Mouse (Mus musculus) Muller cell, postnatal 12 days (primary cell): ENCODE measurements at regions not wholly inside any gene's neighbourhood (a gene's known extent, or its start where the extent isn't known, plus 50 kb on each side); places are given as distances from the start of the nearest gene placed in this dataset.
A peak's percentile ranks its signal among the peaks of the same experiment; 100 is the strongest.

ENCODE experiments used
- DNase-seq: peaks from one replicate; pipeline ENCODE4 v3.0.0-alpha.2; 2015; ENCODE audit errors: inconsistent ontology term

- no peak for DNase-seq
These were observed 145.4 kb upstream of the Stx16 start for GRCm38 (mm10) chr2:173930606-173931177.

- no peak for DNase-seq
These were observed 140.4 kb upstream of the Stx16 start for GRCm38 (mm10) chr2:173935706-173936105.

- DNase-seq: no peak
These were observed 138.3 kb upstream of the Stx16 start for GRCm38 (mm10) chr2:173937531-173938439.

GRCm38 (mm10) chr2:173938440-173938787 lies 137.7 kb upstream of the Stx16 start:
- no peak for DNase-seq

GRCm38 (mm10) chr2:173945441-173945840 lies 130.7 kb upstream of the Stx16 start:
- no peak for DNase-seq

GRCm38 (mm10) chr2:173948586-173948985 lies 127.5 kb upstream of the Stx16 start:
- no peak for DNase-seq

- no peak for DNase-seq
These were observed 125.8 kb upstream of the Stx16 start for GRCm38 (mm10) chr2:173950164-173950891.

- no peak for DNase-seq
These were observed 110.0 kb upstream of the Stx16 start for GRCm38 (mm10) chr2:173966111-173966510.

- no peak for DNase-seq
These were observed 105.3 kb upstream of the Stx16 start for GRCm38 (mm10) chr2:173970789-173971188.

GRCm38 (mm10) chr2:173976314-173977053 lies 99.6 kb upstream of the Stx16 start:
- DNase-seq: no peak

- DNase-seq: no peak
These were observed 98.7 kb upstream of the Stx16 start for GRCm38 (mm10) chr2:173977236-173978053.

GRCm38 (mm10) chr2:173978138-173978765 lies 97.9 kb upstream of the Stx16 start:
- DNase-seq: no peak

GRCm38 (mm10) chr2:173981036-173981435 lies 95.1 kb upstream of the Stx16 start:
- no peak for DNase-seq

GRCm38 (mm10) chr2:173987516-173987915 lies 88.6 kb upstream of the Stx16 start:
- DNase-seq: no peak

GRCm38 (mm10) chr2:173987921-173988320 lies 88.2 kb upstream of the Stx16 start:
- no peak for DNase-seq

GRCm38 (mm10) chr2:173988641-173989336 lies 87.3 kb upstream of the Stx16 start:
- DNase-seq: no peak

- DNase-seq: no peak
These were observed 85.4 kb upstream of the Stx16 start for GRCm38 (mm10) chr2:173990664-173991063.

- no peak for DNase-seq
These were observed 84.7 kb upstream of the Stx16 start for GRCm38 (mm10) chr2:173991447-173991846.

- DNase-seq: peak; percentile 87
These were observed 84.1 kb upstream of the Stx16 start for GRCm38 (mm10) chr2:173992041-173992440.

- DNase-seq: peak; percentile 52
These were observed 82.6 kb upstream of the Stx16 start for GRCm38 (mm10) chr2:173993431-173993955.
